Mouse (Mus musculus): ENCODE measurements around the gene Ctf2.

DNA sequence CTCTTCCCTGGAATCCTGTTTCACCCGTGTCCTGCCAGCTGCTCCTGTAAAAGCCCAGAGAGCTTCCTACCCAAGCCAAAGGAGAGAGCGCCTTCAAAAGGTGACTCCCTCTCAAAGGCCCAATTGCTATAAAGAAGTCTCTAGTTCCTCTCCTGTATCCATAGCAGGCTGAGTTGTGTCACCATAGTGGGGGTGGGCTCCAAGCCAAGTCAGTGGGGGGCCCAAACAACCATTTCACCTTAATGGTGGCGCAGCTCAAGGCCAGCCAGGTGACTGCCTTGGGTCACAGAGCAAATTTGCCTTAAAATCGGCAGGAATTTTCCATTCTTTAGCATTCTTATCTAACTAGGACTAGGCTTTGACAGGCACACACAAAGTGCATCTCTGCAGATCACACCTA, 17.1 kb downstream of the Ctf2 start:
- TF ChIP-seq CTCF (IDR thresholded peaks at IDR 0.05; ENCODE audit: low read depth, low read length) (no peak), POLR2A (IDR thresholded peaks at IDR 0.05; ENCODE audit: insufficient read depth, low read length) (no peak)

All from ES-Bruce4 (cell line).